Mouse (Mus musculus): ENCODE results near the gene Gm3371. TPM values are rescaled to one million over a fixed set of nuclear protein-coding genes. Genes with fewer than 3 reads are reported as not detected.

Gm3371 gene
- polyA plus RNA-seq (2017; shearing (Covaris generic)), result not detected

DNA sequence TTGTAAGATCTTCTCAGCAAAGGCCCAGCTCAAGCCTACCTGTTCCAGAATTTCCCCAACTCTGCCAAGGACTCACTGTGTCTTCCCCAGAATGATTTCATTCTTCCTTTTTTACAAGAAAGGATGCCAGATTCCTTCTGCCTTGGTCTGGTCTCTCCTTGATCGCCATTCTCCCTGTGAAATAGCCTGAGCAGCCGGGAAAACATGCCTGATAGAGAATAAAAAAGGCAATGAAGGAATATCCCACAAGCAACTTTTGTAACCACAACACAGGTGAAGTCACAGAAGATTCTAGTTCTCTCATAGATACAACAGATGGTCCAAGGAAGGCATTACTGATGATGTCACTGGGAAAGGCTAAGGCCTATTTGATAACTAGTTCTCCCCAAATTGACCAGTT is at the start of gene Gm3371:
Gene Gm3371 (minus strand): TSS at position 101 of the 400 bp plus-strand sequence.

DNA sequence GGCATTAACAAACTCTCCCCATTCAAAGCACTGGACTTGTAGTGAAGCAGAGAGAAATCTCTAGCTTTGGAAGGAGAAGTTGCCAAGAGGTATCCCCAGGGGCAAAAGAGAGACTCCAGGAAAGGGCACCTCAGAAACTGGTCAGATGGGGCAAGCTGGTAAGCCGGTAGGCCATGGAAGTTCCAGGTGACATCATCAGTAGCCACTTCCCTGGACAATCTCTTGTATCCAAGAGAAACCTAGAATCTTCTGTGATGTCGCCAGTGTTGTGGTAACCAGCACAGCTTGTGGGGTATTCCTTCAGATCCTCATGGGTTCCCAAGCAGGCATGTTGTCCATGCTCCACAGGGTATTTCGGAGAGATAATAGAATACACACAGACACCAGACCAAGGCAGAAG is 22.8 kb upstream of the Gm3371 start, which contains the start of gene Gm8232:
Gene Gm8232 (plus strand): TSS at position 301 of the 400 bp plus-strand sequence.

DNA sequence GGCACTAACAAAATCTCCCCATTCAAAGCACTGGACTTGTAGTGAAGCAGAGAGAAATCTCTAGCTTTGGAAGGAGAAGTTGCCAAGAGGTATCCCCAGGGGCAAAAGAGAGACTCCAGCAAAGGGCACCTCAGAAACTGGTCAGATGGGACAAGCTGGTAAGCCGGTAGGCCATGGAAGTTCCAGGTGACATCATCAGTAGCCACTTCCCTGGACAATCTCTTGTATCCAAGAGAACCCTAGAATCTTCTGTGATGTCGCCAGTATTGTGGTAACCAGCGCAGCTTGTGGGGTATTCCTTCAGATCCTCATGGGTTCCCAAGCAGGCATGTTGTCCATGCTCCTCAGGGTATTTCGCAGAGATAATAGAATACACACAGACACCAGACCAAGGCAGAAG is 45.4 kb downstream of the Gm3371 start, which contains the start of gene Gm8229:
Gene Gm8229 (plus strand): TSS at position 301 of the 400 bp plus-strand sequence.

Other genes starting within 250 kb of the Gm3371 start
- gene Gm8212, start 213.0 kb downstream of the Gm3371 start, polyA plus RNA-seq (2017; shearing (Covaris generic)), result not detected
- gene 4930503E14Rik, start 197.4 kb downstream of the Gm3371 start, polyA plus RNA-seq (2017; shearing (Covaris generic)), result not detected
- not detected for gene Gm8220, start 125.1 kb downstream of the Gm3371 start, polyA plus RNA-seq (2017; shearing (Covaris generic))
- gene Gm5930, start 72.1 kb downstream of the Gm3371 start, polyA plus RNA-seq (2017; shearing (Covaris generic)), result not detected
- not detected for gene Gm8229, start 45.3 kb downstream of the Gm3371 start, polyA plus RNA-seq (2017; shearing (Covaris generic))
- not detected for gene Gm8232, start 22.9 kb upstream of the Gm3371 start, polyA plus RNA-seq (2017; shearing (Covaris generic))
- gene BC061237, start 81.8 kb upstream of the Gm3371 start, polyA plus RNA-seq (2017; shearing (Covaris generic)), result not detected
- gene Gm17093, start 107.6 kb upstream of the Gm3371 start, polyA plus RNA-seq (2017; shearing (Covaris generic)), result not detected
- gene Gm8247, start 172.5 kb upstream of the Gm3371 start, polyA plus RNA-seq (2017; shearing (Covaris generic)), result not detected
- not detected for gene Gm5624, start 217.2 kb upstream of the Gm3371 start, polyA plus RNA-seq (2017; shearing (Covaris generic))

Data from effector memory CD4-positive, alpha-beta T cell, adult 7 months (primary cell).